Mouse (Mus musculus): Measurements from ENCODE around the gene Jph2.

The Jph2 gene

DNA sequence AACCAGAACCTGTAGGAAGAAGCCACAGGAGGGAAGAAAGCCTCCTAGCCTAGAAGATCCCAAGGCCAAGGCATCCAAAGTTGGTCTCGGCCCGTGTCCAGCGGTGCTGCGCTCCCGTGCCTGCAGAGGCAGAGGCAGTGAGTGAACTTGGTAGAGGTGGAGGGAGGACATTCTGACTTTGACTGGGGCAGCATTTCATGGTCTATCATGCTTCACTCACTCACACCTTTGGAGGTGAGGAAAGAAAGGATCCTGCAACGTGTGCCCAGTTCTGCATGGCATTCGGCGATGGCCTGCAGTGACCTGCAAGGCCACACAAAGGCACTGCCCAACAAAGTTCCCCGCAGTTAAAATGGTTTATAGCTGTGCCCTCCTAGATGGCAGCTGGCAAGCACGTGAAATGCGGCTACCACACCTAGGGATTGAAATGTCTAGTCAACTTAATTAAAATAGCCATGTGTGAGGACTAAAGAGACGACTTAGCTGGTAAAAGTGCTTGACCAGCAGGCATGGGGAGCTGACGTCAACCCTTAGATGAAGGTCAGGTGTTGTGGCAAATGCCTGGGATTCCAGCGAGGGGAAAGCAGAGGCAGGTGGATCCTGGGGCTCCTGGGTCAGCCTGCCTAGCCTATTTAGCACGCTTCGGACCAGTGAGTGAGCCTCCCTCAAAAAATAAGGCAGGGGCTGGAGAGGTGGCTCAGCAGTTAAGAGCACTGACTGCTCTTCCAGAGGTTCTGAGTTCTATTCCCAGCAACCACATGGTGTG lies 36.8 kb downstream of the Jph2 start:
- no peak for DNase-seq (ENCODE audit: low spot score)

DNA sequence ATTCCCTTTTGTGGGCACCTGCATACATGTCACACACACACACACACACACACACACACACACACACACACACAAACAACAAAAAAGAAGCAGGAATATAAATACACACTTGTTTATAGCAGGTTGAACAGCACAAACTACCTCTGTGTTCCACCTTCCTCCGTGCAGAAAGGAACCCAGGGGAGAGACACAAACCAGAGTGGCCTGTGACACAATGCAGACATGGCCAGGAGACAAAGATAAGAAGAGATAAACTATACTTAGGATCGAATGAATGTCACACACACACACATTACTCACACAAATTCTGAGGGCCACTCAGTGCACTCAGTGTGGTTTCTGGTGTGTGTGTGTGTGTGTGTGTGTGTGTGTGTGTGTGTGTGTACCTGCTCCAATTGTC lies 38.5 kb downstream of the Jph2 start:
- no peak for DNase-seq (ENCODE audit: low spot score)

GRCm38 (mm10) chr2:163358662-163359061 lies 39.1 kb downstream of the Jph2 start:
- no peak for DNase-seq (ENCODE audit: low spot score)

DNA sequence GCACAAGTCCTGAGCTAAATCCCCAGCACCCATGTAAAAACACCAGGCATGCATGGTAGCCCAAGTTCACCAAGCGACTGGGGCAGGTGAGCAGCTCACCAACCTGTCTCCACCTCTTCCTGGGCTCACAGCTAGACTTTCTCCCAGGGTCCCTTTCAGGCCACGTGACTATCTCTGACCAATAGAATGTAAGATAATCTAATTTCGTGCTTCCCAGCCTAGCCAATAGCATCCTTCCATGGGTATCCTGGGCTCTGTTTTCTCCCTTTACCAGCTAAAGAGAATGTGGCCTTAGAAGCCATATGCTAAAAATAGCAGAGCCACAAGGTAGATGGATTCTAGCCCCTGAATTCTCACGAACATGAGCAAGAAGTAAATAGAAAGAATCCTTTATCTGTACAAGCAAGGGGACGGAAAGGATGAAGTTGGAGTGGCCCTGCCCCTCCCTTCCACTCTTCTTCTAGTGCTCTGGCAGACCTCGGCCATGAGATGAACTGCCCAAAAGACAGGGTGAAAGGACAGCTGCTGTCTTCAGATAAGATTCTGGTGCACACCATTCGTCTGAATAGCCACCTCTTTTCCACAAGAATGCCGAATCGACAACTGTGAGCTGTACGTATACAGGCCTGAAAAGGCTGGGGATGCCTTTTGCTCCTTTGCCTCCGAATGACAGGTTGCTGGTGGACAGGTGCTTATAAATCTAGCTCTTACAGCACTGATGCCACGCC lies 41.5 kb downstream of the Jph2 start:
- no peak for DNase-seq (ENCODE audit: low spot score)

- DNase-seq (ENCODE audit: low spot score): no peak
Measured at GRCm38 (mm10) chr2:163355666-163356065, 42.1 kb downstream of the Jph2 start.

GRCm38 (mm10) chr2:163353731-163354130 lies 44.1 kb downstream of the Jph2 start:
- no peak for DNase-seq (ENCODE audit: low spot score)

GRCm38 (mm10) chr2:163350443-163350842 lies 47.4 kb downstream of the Jph2 start:
- DNase-seq (ENCODE audit: low spot score): no peak

DNA sequence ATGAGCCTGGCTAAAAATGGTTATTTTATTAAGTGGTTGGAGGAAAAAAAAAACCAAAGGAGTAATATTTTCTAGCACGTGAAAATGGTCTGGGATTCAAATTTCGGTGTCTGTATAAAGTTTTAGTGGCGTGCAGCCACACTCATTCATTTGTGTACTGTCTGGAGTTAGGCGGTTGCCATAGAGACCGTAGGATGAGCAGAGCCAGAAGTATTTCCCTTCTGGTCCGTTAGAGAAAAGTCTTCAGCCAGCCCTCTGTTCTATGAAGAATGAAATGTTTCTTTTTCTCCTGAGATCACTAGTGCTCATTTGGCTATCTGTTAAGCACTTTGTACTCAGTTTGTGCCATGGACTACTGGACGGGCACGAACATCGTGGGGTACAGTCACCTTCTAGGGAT lies 48.4 kb downstream of the Jph2 start:
- no peak for DNase-seq (ENCODE audit: low spot score)

GRCm38 (mm10) chr2:163348677-163349076 lies 49.1 kb downstream of the Jph2 start:
- DNase-seq (ENCODE audit: low spot score): no peak

- no peak for DNase-seq (ENCODE audit: low spot score)
Measured at GRCm38 (mm10) chr2:163347517-163348184, 50.1 kb downstream of the Jph2 start.

DNA sequence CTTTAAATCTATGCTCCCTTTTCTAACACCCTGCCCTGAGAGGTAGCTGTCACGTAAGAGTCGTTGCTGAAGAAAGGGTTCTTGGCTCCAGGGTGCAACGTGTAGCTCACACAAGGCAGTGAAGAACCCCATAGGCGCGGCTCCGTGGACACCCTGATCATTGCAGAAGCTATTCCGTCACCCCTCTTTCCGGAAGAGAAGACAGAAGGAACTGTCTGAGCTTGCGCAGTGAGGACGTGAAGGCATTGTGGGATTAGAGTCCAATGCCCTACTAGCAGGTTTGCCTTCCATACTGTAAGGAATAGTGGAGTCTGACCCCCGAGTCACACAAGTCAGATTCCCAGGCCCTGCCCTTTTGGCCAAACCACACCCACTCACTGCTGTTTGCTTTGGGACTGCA lies 51.3 kb downstream of the Jph2 start:
- DNase-seq (ENCODE audit: low spot score): no peak

GRCm38 (mm10) chr2:163344976-163345660 lies 52.7 kb downstream of the Jph2 start:
- DNase-seq (ENCODE audit: low spot score): no peak

DNA sequence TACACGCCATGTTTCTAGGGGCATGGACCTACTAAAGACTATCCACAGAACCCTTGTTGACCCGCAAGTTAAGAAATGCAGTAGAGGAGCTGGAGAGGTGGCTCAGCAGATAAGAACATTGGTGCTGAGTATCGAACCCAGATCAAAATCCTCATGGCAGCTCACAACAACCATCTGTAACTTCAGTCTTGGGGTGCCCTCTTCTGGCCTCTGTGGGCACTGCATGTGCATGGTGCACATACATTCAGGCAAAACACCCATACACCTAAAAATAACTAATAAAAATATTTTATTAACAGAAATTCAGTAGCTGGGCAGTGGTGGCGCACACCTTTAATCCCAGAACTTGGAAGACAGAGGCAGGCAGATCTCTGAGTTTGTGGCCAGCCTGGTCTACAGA lies 54.1 kb downstream of the Jph2 start:
- DNase-seq (ENCODE audit: low spot score): no peak

DNA sequence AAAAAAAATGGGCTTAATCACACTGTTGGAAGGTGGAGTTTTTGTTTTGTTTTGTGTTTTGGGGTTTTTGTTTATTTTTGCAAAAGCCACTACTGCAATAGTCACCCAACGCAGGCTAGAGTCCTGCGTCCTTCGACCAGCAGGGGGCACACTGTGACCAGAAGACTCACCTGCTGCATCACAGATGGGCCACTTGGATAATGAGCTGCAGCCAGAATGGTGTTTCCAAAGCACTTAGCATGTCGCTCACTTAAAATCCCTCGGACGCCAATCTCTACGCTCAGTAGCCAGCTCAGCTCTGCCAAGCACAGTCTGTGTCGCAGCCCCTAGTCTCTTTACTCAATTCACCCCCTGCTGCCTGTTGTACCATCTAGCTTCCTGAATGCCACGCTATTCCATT lies 57.5 kb downstream of the Jph2 start:
- no peak for DNase-seq (ENCODE audit: low spot score)

DNA sequence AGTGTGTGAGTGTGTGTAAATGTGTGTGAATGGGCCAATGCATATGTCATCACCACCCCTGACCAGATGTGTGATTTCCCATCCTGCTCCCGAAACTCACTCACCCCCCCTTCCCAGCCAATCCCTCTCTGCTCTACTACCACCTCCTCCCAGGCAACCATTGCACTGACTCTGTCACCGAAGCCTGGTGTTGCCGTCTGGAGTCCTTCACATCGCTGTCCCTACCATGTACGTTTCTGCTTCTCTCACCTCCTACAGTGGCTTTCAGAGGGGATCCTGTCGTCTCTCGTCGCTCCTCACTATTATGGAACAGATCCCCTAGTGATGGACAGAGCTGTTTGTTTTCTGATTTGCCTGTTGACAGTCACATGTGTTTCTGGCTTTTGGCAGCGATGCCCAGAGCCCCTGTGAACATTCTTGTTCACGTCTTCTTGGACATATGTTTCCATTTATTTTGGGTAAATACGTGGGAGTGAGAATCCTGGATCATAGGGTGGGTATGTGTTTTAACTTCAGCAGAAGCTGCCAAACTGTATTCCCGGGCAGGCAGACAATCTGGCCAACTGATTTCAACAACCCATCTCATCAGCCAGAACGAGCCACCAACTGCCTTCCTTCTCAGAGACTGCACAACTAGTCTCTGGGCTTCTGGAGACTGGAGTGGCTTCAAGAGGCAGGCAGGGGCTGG lies 65.3 kb downstream of the Jph2 start:
- no peak for DNase-seq (ENCODE audit: low spot score)

- no peak for DNase-seq (ENCODE audit: low spot score)
Measured at GRCm38 (mm10) chr2:163331423-163331822, 66.4 kb downstream of the Jph2 start.

DNA sequence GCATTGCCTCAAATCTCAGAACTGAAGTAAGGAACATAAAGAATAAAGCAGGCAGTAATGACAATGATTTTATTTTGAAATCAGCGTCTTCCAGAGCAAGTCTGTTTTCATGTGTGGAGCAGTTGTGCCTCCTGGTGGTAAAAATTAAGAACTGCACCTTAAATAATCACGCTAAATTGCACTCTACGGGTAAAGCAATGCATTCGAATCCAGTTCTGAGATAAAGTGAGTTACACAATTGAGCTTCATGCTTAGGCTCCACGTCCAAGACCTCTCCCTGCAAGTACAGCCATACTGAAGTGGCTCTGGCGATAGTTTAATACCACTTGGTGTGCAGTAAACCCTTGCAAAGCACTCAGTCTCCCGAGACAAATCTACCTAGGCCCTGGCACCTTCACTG lies 67.1 kb downstream of the Jph2 start:
- DNase-seq (ENCODE audit: low spot score): no peak

DNA sequence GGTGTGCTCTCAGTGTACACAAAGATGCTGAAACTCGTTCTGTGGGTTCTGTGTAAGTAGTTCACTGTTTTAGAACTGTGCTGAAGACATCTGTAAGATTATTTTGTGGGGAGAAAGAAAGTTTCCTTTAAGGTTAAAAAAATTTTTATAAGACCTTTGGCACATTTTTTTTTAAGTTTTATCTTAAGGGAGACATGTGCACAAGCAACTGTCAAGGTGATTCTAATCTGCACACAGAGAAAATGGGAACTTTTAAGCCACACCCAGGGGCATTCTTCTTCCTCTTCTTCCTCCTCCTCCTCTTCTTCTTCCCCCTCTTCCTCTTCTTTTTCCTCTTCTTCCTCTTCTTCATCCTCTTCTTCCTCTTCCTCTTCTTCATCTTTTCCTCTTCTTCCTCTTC lies 74.6 kb downstream of the Jph2 start:
- DNase-seq (ENCODE audit: low spot score): no peak

DNA sequence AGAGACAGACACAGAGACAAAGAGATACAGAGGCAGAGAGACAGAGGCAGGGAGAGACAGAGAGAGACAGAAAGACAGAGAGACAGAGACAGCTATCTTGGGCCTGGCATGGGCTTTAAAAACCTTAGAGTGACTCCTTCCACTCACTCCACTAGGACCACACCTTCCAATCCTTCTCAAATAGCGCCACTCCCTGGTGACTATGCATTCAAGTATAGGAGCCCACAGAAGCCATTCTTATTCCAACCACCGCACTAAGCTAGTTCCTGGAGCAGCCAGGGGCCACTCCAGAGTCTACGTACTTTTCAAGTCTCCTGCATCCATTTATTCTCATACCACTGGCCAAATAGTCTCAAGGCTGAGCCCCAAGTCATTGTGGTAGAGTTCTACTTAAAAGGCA lies 79.0 kb downstream of the Jph2 start:
- no peak for DNase-seq (ENCODE audit: low spot score)

DNA sequence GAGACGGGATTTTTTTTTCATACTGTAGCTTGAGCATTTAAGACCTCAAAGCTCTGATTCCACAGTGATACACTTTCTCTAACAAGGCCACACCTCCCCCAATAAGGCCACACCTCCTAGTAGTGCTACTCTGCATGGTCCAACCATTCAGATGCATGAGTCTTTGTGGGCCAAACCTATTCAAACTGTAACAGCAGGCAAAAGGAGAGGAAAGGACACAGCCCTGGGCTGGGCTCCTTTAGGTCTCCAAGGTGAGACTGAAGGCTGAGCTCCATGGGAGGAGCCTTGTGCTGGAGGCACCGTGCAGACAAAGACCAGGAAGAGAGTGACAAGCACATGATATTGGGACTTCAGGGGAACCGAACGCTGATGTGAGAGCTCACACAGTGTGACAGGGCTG lies 80.5 kb downstream of the Jph2 start:
- no peak for DNase-seq (ENCODE audit: low spot score)

GRCm38 (mm10) chr2:163310163-163310688 lies 87.6 kb downstream of the Jph2 start:
- DNase-seq (ENCODE audit: low spot score): no peak

- no peak for DNase-seq (ENCODE audit: low spot score)
Measured at GRCm38 (mm10) chr2:163309376-163309775, 88.4 kb downstream of the Jph2 start.
